Mouse (Mus musculus): ENCODE measurements at regions not wholly inside any gene's neighbourhood (a gene's known extent, or its start where the extent isn't known, plus 50 kb on each side); places are given as distances from the start of the nearest gene placed in this dataset.

DNA sequence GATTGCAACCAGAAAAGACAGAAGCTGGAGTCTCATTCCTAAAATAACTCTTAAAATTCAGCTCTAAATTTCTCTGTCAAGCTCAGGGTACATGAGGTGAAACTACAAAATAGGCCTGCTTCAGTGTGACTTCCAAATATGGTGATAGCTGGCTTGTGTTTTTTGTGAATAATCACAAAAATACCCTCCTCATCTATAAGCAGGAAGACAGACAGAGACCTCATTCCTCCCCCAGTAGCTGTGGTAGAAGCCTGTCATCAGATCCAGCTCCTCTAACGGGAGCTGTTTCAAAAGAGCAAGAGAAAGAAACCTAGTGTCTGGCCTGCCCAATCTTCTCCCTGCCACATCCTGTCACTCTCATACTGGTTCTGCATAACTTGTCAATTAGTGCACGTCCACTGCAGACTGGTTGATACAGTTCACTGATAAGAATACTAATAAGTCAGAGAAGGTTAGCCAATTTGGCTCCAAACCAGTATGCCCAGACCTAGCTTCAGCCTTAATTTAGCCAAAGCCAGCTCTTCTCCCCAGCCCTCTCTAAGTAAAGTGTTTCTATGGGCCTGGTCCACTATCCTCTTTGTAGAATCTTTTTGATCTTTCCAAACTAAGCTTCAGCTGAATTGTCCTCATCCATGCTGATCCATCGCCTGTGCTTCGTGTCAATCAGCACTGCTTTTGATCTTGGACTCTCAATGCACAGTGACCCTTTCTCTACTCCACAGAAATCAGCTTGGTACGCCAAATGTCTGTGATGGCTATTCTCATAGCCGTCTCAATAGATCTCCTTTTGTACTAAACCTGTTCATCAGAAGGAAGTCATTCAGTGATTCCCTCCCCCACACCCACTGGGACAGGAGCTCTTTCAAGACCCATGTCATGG is 160.6 kb downstream of the Fam84b start:
- no peak for DNase-seq (ENCODE audit: low read depth in 1 of 2, low spot score in 2 of 2)
- TF ChIP-seq CTCF (IDR thresholded peaks at IDR 0.05; ENCODE audit: extremely low read depth, insufficient read depth, insufficient read length, insufficient replicate concordance) = no peak
- no peak for TF ChIP-seq POLR2A (IDR thresholded peaks at IDR 0.05; ENCODE audit: low read depth, low read length)
- 74% methylated on average over 6 of the region's 6 CpGs for WGBS
- Histone ChIP-seq H3K4me1 (ENCODE audit: control insufficient read depth, insufficient read depth, insufficient read length) (no peaks in the 10 kb centered on the region), H3K27me3 (ENCODE audit: control insufficient read depth, insufficient read depth, low read length) (no peaks in the 10 kb centered on the region), H3K4me3 (ENCODE audit: extremely low read depth, insufficient read depth, insufficient read length) (no peak overlapping the region), H3K27ac (ENCODE audit: insufficient read depth, low read length) (no peak overlapping the region), H3K36me3 (ENCODE audit: control insufficient read depth, insufficient read depth, low read length) (no peaks in the 10 kb centered on the region)

DNA sequence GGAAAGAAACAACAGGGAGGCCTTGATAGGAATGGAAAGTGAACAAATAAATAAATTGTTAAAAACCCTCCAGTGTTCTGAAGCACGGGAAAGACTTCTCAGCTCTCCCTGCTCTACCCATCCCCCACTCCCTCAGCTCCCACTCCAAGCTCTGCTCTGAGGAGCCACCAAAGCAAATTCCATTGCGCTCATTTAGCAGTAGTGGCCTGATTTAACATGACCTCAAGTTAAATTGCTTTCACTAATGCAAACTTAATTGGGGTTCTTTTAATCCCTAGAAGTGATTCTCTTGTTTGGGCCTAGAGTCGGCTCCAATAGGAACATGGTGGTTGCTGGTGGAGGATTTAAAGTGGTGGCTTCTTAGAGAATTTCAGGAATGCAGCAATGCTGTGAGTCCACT is 161.4 kb downstream of the Fam84b start:
- WGBS = 91% methylated on average over 3 of the region's 3 CpGs
- Histone ChIP-seq H3K36me3 (ENCODE audit: control insufficient read depth, insufficient read depth, low read length) (no peaks in the 10 kb centered on the region), H3K27ac (ENCODE audit: insufficient read depth, low read length) (no peak overlapping the region), H3K4me3 (ENCODE audit: extremely low read depth, insufficient read depth, insufficient read length) (no peak overlapping the region), H3K27me3 (ENCODE audit: control insufficient read depth, insufficient read depth, low read length) (no peaks in the 10 kb centered on the region), H3K4me1 (ENCODE audit: control insufficient read depth, insufficient read depth, insufficient read length) (no peaks in the 10 kb centered on the region)
- no peak for DNase-seq (ENCODE audit: low read depth in 1 of 2, low spot score in 2 of 2)
- TF ChIP-seq POLR2A (IDR thresholded peaks at IDR 0.05; ENCODE audit: low read depth, low read length) (no peak), CTCF (IDR thresholded peaks at IDR 0.05; ENCODE audit: extremely low read depth, insufficient read depth, insufficient read length, insufficient replicate concordance) (no peak)

DNA sequence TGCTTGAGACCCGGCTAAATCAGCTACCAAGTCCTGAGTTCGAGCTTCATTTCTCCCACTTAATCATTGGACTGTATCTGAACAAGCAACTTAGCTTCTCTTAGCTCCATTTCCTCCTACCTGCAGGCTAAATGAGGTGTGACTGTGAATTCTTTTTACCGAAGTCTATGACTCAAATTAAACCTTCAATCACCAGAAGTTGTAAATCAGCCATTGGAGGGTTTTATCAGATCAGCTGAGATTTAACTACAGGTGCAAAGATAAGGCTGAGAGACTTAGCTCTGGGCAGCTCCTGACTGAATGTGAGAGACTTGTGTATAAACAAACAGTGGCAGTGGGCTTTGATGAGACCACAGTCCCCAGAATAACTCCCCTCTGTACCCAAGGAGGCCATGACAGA is 176.2 kb downstream of the Fam84b start:
- TF ChIP-seq CTCF (IDR thresholded peaks at IDR 0.05; ENCODE audit: extremely low read depth, insufficient read depth, insufficient read length, insufficient replicate concordance) = no peak
- TF ChIP-seq POLR2A (IDR thresholded peaks at IDR 0.05; ENCODE audit: low read depth, low read length) = no peak
- H3K27me3 ChIP-seq (ENCODE audit: control insufficient read depth, insufficient read depth, low read length) = no peaks in the 10 kb centered on the region
- no peak overlapping the region for H3K4me3 ChIP-seq (ENCODE audit: extremely low read depth, insufficient read depth, insufficient read length)
- DNase-seq (ENCODE audit: low read depth in 1 of 2, low spot score in 2 of 2) = no peak
- 80% methylated on average over 3 of the region's 3 CpGs for WGBS
- H3K27ac ChIP-seq (ENCODE audit: insufficient read depth, low read length) = no peak overlapping the region
- no peaks in the 10 kb centered on the region for H3K4me1 ChIP-seq (ENCODE audit: control insufficient read depth, insufficient read depth, insufficient read length)
- H3K36me3 ChIP-seq (ENCODE audit: control insufficient read depth, insufficient read depth, low read length) = no peaks in the 10 kb centered on the region

DNA sequence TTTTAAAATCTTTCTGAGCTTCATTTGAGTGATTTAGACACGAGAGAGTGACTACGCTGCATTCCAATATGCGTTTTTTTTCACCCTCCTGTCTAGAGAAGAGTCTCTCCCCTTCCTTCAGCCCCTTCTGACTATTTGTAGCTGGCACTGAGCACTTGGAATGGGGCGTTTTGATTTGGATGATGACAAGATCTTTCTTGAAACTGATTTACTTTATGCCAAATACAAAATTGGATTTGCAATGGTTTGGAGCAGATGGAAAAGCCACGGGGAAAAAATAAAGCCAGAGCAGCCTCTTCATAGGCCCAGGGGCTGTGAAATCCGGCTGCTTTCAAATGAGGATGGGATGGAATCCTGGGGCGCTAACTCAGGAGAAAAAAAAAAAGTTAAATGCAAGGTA is 196.0 kb downstream of the Fam84b start:
- no peak overlapping the region for H3K4me3 ChIP-seq (ENCODE audit: extremely low read depth, insufficient read depth, insufficient read length)
- no peak overlapping the region for H3K27ac ChIP-seq (ENCODE audit: insufficient read depth, low read length)
- WGBS = 85% methylated on average over 7 of the region's 7 CpGs
- DNase-seq (ENCODE audit: low read depth in 1 of 2, low spot score in 2 of 2) = no peak
- no peaks in the 10 kb centered on the region for H3K4me1 ChIP-seq (ENCODE audit: control insufficient read depth, insufficient read depth, insufficient read length)
- H3K36me3 ChIP-seq (ENCODE audit: control insufficient read depth, insufficient read depth, low read length) = no peaks in the 10 kb centered on the region
- no peak for TF ChIP-seq CTCF (IDR thresholded peaks at IDR 0.05; ENCODE audit: extremely low read depth, insufficient read depth, insufficient read length, insufficient replicate concordance)
- TF ChIP-seq POLR2A (IDR thresholded peaks at IDR 0.05; ENCODE audit: low read depth, low read length) = no peak
- no peaks in the 10 kb centered on the region for H3K27me3 ChIP-seq (ENCODE audit: control insufficient read depth, insufficient read depth, low read length)

DNA sequence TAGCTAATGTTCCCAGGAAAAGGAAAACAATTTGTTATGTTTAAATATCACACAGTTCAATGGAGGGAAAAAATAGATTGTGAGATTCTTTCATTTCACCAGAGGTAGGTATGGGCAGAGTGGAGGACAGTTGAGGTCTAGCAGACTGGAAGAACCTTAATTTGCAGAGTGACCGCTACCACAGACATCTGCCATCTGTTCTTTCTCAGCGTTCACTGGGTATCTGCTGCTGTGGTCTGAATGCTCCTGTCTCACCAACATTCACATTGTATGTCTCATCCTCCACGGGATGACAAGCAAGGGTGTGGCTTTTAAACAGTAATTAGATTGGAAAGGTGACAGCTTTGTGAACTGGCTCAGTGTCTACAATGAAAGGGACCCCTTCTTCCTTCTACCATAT is 198.5 kb downstream of the Fam84b start:
- no peak for DNase-seq (ENCODE audit: low read depth in 1 of 2, low spot score in 2 of 2)
- 79% methylated on average over 3 of the region's 3 CpGs for WGBS
- no peaks in the 10 kb centered on the region for H3K36me3 ChIP-seq (ENCODE audit: control insufficient read depth, insufficient read depth, low read length)
- TF ChIP-seq CTCF (IDR thresholded peaks at IDR 0.05; ENCODE audit: extremely low read depth, insufficient read depth, insufficient read length, insufficient replicate concordance) (no peak), POLR2A (IDR thresholded peaks at IDR 0.05; ENCODE audit: low read depth, low read length) (no peak)
- H3K27ac ChIP-seq (ENCODE audit: insufficient read depth, low read length) = no peak overlapping the region
- H3K27me3 ChIP-seq (ENCODE audit: control insufficient read depth, insufficient read depth, low read length) = no peaks in the 10 kb centered on the region
- H3K4me3 ChIP-seq (ENCODE audit: extremely low read depth, insufficient read depth, insufficient read length) = no peak overlapping the region
- no peaks in the 10 kb centered on the region for H3K4me1 ChIP-seq (ENCODE audit: control insufficient read depth, insufficient read depth, insufficient read length)

DNA sequence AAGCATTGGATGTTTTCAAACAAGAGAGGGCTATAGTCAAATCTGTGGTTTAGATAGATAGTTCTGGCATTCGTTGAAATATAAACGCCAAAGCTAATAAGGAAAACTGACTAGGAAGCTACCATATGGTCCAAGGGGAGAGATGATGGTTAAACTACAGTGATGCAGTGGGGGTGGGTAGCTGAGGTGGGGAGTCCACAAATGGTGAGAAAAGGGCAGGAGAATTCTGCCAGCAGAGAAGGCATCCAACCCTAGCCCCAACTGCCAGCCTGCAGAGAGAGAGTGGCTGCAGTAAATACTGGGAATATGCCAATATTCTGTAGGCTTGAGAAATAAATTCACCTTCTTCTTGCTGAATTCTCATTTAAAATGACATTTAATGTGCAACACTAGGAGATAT is 204.3 kb downstream of the Fam84b start:
- Histone ChIP-seq H3K36me3 (ENCODE audit: control insufficient read depth, insufficient read depth, low read length) (no peaks in the 10 kb centered on the region), H3K27ac (ENCODE audit: insufficient read depth, low read length) (no peak overlapping the region), H3K4me1 (ENCODE audit: control insufficient read depth, insufficient read depth, insufficient read length) (no peaks in the 10 kb centered on the region), H3K4me3 (ENCODE audit: extremely low read depth, insufficient read depth, insufficient read length) (no peak overlapping the region), H3K27me3 (ENCODE audit: control insufficient read depth, insufficient read depth, low read length) (no peaks in the 10 kb centered on the region)
- no peak for TF ChIP-seq POLR2A (IDR thresholded peaks at IDR 0.05; ENCODE audit: low read depth, low read length)
- no peak for TF ChIP-seq CTCF (IDR thresholded peaks at IDR 0.05; ENCODE audit: extremely low read depth, insufficient read depth, insufficient read length, insufficient replicate concordance)
- no peak for DNase-seq (ENCODE audit: low read depth in 1 of 2, low spot score in 2 of 2)
- 96% methylated on average over 2 of the region's 2 CpGs for WGBS

DNA sequence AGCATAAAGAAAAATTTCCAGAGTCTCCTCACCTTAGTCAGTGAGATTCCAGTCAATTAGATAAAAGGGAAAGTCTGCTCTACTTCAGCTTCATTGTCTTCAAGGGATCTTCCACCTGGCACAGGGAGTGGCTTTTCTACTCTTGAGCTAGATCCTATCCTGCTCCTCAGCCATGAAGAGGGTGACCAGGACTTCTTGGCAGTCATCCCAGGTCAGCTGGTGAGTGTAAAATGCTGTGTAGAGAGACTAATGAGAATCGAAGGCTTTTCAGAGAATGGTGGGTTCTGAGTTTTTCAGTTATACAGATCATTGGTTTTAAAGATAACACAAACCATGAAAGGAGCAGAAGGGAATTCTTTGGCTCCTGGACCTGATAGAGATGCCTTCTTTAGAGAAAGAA is 211.8 kb downstream of the Fam84b start:
- 81% methylated on average over 1 of the region's 1 CpGs for WGBS
- no peak overlapping the region for H3K4me3 ChIP-seq (ENCODE audit: extremely low read depth, insufficient read depth, insufficient read length)
- TF ChIP-seq CTCF (IDR thresholded peaks at IDR 0.05; ENCODE audit: extremely low read depth, insufficient read depth, insufficient read length, insufficient replicate concordance) (no peak), POLR2A (IDR thresholded peaks at IDR 0.05; ENCODE audit: low read depth, low read length) (no peak)
- no peak for DNase-seq (ENCODE audit: low read depth in 1 of 2, low spot score in 2 of 2)
- H3K4me1 ChIP-seq (ENCODE audit: control insufficient read depth, insufficient read depth, insufficient read length) = no peaks in the 10 kb centered on the region
- no peaks in the 10 kb centered on the region for H3K36me3 ChIP-seq (ENCODE audit: control insufficient read depth, insufficient read depth, low read length)
- no peaks in the 10 kb centered on the region; the same call in 1 of the 2 replicates for H3K27me3 ChIP-seq (ENCODE audit: control insufficient read depth, insufficient read depth, low read length)
- H3K27ac ChIP-seq (ENCODE audit: insufficient read depth, low read length) = no peak overlapping the region

All from spleen, adult 2 months (tissue).